Mouse (Mus musculus) erythroblast, embryonic 14.5 days (primary cell): Measurements from ENCODE around the gene Taf13. TPM values are rescaled to one million over a fixed set of nuclear protein-coding genes. Genes with fewer than 3 reads are reported as not detected.

Experiments used
- H3K27me3 ChIP-seq: 2 replicates; pipeline ENCODE4 v1.6.1; 2012; ENCODE audit warnings: inconsistent platforms; ENCODE audit not compliant: control insufficient read depth
- H3K36me3 ChIP-seq: 2 replicates; pipeline ENCODE4 v1.6.1; 2012; ENCODE audit warnings: mild to moderate bottlenecking, inconsistent platforms; ENCODE audit not compliant: control insufficient read depth
- H3K4me1 ChIP-seq: 2 replicates; pipeline ENCODE4 v1.6.1; 2012; ENCODE audit warnings: inconsistent platforms; ENCODE audit not compliant: control insufficient read depth
- H3K4me3 ChIP-seq: replicated peaks from 2 replicates; pipeline ENCODE3; 2012; ENCODE audit warnings: moderate library complexity, mild to moderate bottlenecking, inconsistent platforms
- H3K9me3 ChIP-seq: 2 replicates; pipeline ENCODE4 v1.6.1; 2012; ENCODE audit warnings: low read length, inconsistent platforms, mixed read lengths; ENCODE audit not compliant: control insufficient read depth
- GATA1 ChIP-seq: IDR thresholded peaks from 2 replicates; pipeline ENCODE4 v1.6.1; 2012; ENCODE audit warnings: low read length, inconsistent platforms, mixed read lengths
- TAL1 ChIP-seq: IDR thresholded peaks from 3 replicates; pipeline ENCODE4 v1.6.1; 2012; ENCODE audit warnings: low read length, inconsistent platforms, mixed read lengths
- polyA plus RNA-seq: library from polyadenylated mRNA; stranded (reverse); fragments of >175 nt; gene quantifications from 2 replicates; pipeline ENCODE4 v1.2.3, GENCODE M21; 2012

Taf13 gene
- polyA plus RNA-seq, 1 experiment: not detected

- TF ChIP-seq GATA1 (no peak), TAL1 (no peak)
- no peaks in the 10 kb centered on the region for H3K36me3 ChIP-seq
- H3K27me3 ChIP-seq: peaks cover 17% of the 10 kb centered on the region
- peaks cover 25% of the 10 kb centered on the region for H3K4me1 ChIP-seq
- no peaks in the 10 kb centered on the region for H3K9me3 ChIP-seq
- peak overlapping the region; percentile 93 for H3K4me3 ChIP-seq
Measured at GRCm38 (mm10) chr3:108570813-108571212, 685 bp upstream of the Taf13 start.

GRCm38 (mm10) chr3:108572309-108573010, 962 bp downstream of the Taf13 start:
- H3K4me1 ChIP-seq: peaks cover 25% of the 10 kb centered on the region
- peaks cover 15% of the 10 kb centered on the region for H3K27me3 ChIP-seq
- no peaks in the 10 kb centered on the region for H3K36me3 ChIP-seq
- no peaks in the 10 kb centered on the region for H3K9me3 ChIP-seq
- peak overlapping the region; percentile 93 for H3K4me3 ChIP-seq
- TF ChIP-seq TAL1 (no peak), GATA1 (no peak)

GRCm38 (mm10) chr3:108574018-108574417, 2.5 kb downstream of the Taf13 start:
- Histone ChIP-seq H3K4me3 (no peak overlapping the region), H3K36me3 (peaks cover 5% of the 10 kb centered on the region), H3K4me1 (peaks cover 25% of the 10 kb centered on the region), H3K9me3 (no peaks in the 10 kb centered on the region), H3K27me3 (peaks cover 6% of the 10 kb centered on the region)
- TF ChIP-seq TAL1 (no peak), GATA1 (no peak)

GRCm38 (mm10) chr3:108584580-108584979, 13.1 kb downstream of the Taf13 start:
- Histone ChIP-seq H3K4me3 (no peak overlapping the region), H3K4me1 (no peaks in the 10 kb centered on the region)
- TF ChIP-seq TAL1: no peak
- no peak for TF ChIP-seq GATA1

GRCm38 (mm10) chr3:108588446-108588845, 16.9 kb downstream of the Taf13 start:
- H3K27me3 ChIP-seq: peaks cover 17% of the 10 kb centered on the region
- H3K9me3 ChIP-seq: no peaks in the 10 kb centered on the region
- H3K4me3 ChIP-seq: no peak overlapping the region
- H3K4me1 ChIP-seq: peaks cover 23% of the 10 kb centered on the region
- no peak for TF ChIP-seq GATA1
- no peak for TF ChIP-seq TAL1
- no peaks in the 10 kb centered on the region for H3K36me3 ChIP-seq

More at GRCm38 (mm10) chr3:108584580-108584979, 13.1 kb downstream of the Taf13 start:
- no peaks in the 10 kb centered on the region for H3K9me3 ChIP-seq
- peaks cover 6% of the 10 kb centered on the region for H3K36me3 ChIP-seq
- H3K27me3 ChIP-seq: no peaks in the 10 kb centered on the region

GRCm38 (mm10) chr3:108590786-108591529, 19.5 kb downstream of the Taf13 start, which contains the start of gene Wdr47:
Wdr47 (plus strand) TSS chr3:108591279.
- Histone ChIP-seq H3K27me3 (peaks cover 18% of the 10 kb centered on the region), H3K4me1 (peaks cover 23% of the 10 kb centered on the region), H3K36me3 (no peaks in the 10 kb centered on the region), H3K9me3 (no peaks in the 10 kb centered on the region), H3K4me3 (peak within 1 kb of the TSS; percentile 86)
- TF ChIP-seq GATA1 (no peak), TAL1 (no peak)

GRCm38 (mm10) chr3:108591530-108592522, 20.3 kb downstream of the Taf13 start:
- TF ChIP-seq TAL1 (no peak), GATA1 (no peak)
- Histone ChIP-seq H3K36me3 (no peaks in the 10 kb centered on the region), H3K4me3 (peak overlapping the region; percentile 86), H3K4me1 (peaks cover 23% of the 10 kb centered on the region), H3K27me3 (peaks cover 18% of the 10 kb centered on the region), H3K9me3 (no peaks in the 10 kb centered on the region)

- Histone ChIP-seq H3K36me3 (no peaks in the 10 kb centered on the region), H3K27me3 (no peaks in the 10 kb centered on the region), H3K4me3 (no peak overlapping the region), H3K9me3 (no peaks in the 10 kb centered on the region), H3K4me1 (no peaks in the 10 kb centered on the region)
- TF ChIP-seq GATA1 (no peak), TAL1 (no peak)
Measured at GRCm38 (mm10) chr3:108608906-108609305, 37.4 kb downstream of the Taf13 start.

Other genes with a start within 250 kb of the Taf13 start
- gene Mybphl, start 206.8 kb upstream of the Taf13 start, polyA plus RNA-seq: not detected in 2 replicates
- gene Psrc1, start 187.9 kb upstream of the Taf13 start, polyA plus RNA-seq: 8.4 and 10.1 TPM in 2 replicates
- 0.15 and 0.33 TPM in 2 replicates for gene Celsr2, start 156.1 kb upstream of the Taf13 start, polyA plus RNA-seq
- 14.4 and 14.8 TPM in 2 replicates for gene Sars, start 126.5 kb upstream of the Taf13 start, polyA plus RNA-seq
- gene 1700013F07Rik, start 37.5 kb upstream of the Taf13 start, polyA plus RNA-seq: not detected in 2 replicates
- 0.01 TPM in 1 of 2 replicates, not detected in the other for gene 5330417C22Rik, start 35.2 kb upstream of the Taf13 start, polyA plus RNA-seq
- gene Tmem167b, start 9.2 kb upstream of the Taf13 start, polyA plus RNA-seq: 0.21 and 0.23 TPM in 2 replicates
- gene Wdr47, start 19.6 kb downstream of the Taf13 start, polyA plus RNA-seq: 0.09 and 0.11 TPM in 2 replicates
- gene Clcc1, start 82.2 kb downstream of the Taf13 start, polyA plus RNA-seq: 0.74 and 0.84 TPM in 2 replicates
- gene Gpsm2, start 150.6 kb downstream of the Taf13 start, polyA plus RNA-seq: 2.1 and 2.9 TPM in 2 replicates
- 0.01 and 0.04 TPM in 2 replicates for gene Aknad1, start 168.0 kb downstream of the Taf13 start, polyA plus RNA-seq